Mouse (Mus musculus): Measurements from ENCODE around the gene Stub1. TPM values are rescaled to one million over a fixed set of nuclear protein-coding genes. Genes with fewer than 3 reads are reported as not detected.
"Not testable (repeated sequence)": the region's sequence is repeated elsewhere in the genome, so short reads cannot be mapped to it uniquely, and the experiment has no call there.

Stub1 gene
- polyA plus RNA-seq, 1 experiment from 2014 or later: 346 TPM

DNA sequence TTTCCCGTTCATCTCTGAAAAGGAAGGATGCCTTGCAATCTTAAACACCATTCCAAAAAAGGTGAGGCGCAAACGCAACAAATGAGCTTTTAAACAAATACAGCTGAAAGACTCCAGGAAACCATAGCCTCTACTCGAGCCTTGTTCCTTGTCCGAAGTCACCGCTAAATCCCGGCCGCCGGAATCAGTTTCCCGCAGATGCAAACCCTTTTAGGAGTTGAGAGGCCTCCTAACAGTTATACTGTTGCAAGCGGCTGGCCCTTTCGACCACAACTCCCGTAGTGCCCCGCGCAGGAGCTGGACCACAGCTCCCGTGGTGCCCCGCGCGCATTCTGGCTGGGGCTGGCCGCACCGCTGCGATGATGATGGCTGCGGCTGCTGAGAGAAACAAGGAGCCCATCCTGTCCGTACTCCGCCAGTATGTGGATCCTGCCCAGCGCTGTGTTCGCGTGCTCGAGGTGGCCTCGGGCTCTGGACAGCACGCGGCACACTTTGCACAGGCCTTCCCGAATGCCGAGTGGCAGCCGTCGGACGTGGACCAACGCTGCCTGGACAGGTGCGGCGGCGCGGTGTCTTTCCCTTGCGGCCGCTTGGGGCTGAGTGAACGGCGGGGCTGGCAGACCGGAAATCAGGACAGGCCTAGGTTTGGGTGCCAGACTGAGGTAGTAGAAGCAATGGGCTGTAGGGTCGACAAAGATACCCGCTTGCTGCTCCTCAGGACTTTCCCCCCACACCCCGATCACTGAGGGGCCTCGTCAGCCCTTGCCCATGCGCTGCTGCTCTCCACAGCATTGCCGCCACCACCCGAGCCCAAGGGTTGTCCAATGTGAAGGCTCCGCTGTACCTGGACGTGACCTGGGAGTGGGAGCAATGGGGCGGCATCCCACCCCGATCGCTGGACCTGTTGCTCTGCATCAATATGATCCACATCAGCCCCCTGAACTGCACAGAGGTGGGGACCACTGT is 42.2 kb upstream of the Stub1 start:
- peak; percentile 90 for ATAC-seq (ENCODE audit: insufficient number of reproducible peaks, low FRiP score, low TSS enrichment, low read depth)
- H3K4me2 ChIP-seq: peak overlapping the region; percentile 81
- peaks cover 18% of the 10 kb centered on the region for H3K36me3 ChIP-seq
- peaks cover 34% of the 10 kb centered on the region for H3K4me1 ChIP-seq
- H3K4me3 ChIP-seq: peak overlapping the region; percentile 81
- peak overlapping the region; percentile 79 for H3K9ac ChIP-seq
- WGBS: under 1% methylated on average over 59 of the region's 59 CpGs
- no peaks in the 10 kb centered on the region for H3K27me3 ChIP-seq
- H3K9me3 ChIP-seq: no peaks in the 10 kb centered on the region
- peak overlapping the region; percentile 94 for H3K27ac ChIP-seq

DNA sequence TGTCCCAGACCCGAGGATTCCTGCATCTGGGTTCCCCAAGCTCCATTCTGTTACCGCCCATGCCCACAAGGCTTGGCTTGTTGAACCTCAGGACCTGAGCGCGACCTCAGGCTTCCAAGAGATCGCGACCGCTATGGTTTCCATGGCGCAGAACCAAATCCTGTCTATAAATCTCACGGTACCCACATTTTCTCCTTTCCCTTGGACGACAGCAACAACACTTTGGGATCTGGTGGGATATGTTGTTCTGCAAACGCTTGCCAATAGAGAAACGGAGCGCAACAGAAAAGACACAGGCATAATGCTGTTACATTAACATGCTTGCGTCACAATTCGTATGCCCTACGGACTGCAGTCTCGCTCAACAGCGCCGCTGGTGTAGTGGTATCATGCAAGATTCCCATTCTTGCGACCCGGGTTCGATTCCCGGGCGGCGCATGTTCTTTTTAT is 41.5 kb upstream of the Stub1 start, which contains the start of gene Mettl26:
Gene Mettl26, plus strand, starts transcription at position 354 of the 450 bp plus-strand sequence.
- Histone ChIP-seq H3K4me2 (peak within 1 kb of the TSS; percentile 81), H3K9ac (peak within 1 kb of the TSS; percentile 79), H3K27ac (peak within 1 kb of the TSS; percentile 94), H3K36me3 (peaks cover 18% of the 10 kb centered on the region), H3K4me1 (peaks cover 27% of the 10 kb centered on the region), H3K4me3 (peak within 1 kb of the TSS; percentile 81), H3K27me3 (no peaks in the 10 kb centered on the region), H3K9me3 (no peaks in the 10 kb centered on the region)
- peak; percentile 77 for ATAC-seq (ENCODE audit: insufficient number of reproducible peaks, low FRiP score, low TSS enrichment, low read depth)
- under 1% methylated on average over 25 of the region's 25 CpGs for WGBS

DNA sequence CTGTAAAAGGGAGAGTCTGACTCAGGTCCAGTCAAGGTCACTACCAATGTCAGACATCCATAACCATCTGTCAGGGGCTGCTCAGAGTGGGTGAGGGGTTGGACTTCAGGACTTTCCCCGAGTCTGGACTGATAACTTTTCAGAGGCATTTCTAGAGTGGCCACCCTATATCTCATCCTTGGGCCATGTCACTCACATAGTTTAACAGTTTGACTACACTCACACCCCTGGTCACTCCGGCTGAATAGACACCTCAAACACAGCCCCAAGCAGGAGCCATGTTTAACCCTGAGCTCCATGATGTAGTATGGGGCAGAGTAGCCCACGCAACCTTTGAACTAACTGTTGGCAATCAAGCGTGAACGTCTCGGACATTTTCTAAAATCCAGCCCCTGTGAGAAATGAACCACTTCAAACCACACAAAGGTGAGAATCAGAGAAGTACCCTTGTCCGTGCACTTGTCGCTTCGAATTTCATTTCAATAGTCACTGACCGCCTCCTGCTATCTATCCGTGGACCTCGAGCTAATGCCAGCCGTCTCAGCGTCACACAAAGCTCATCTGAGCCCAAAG is 41.0 kb upstream of the Stub1 start:
- Histone ChIP-seq H3K4me3 (peak overlapping the region; percentile 81), H3K27ac (peak overlapping the region; percentile 94), H3K4me2 (peak overlapping the region; percentile 81), H3K36me3 (peaks cover 16% of the 10 kb centered on the region), H3K9ac (peak overlapping the region; percentile 79), H3K27me3 (no peaks in the 10 kb centered on the region), H3K9me3 (no peaks in the 10 kb centered on the region), H3K4me1 (peaks cover 24% of the 10 kb centered on the region)
- 6% methylated on average over 14 of the region's 14 CpGs for WGBS
- ATAC-seq (ENCODE audit: insufficient number of reproducible peaks, low FRiP score, low TSS enrichment, low read depth): no peak

DNA sequence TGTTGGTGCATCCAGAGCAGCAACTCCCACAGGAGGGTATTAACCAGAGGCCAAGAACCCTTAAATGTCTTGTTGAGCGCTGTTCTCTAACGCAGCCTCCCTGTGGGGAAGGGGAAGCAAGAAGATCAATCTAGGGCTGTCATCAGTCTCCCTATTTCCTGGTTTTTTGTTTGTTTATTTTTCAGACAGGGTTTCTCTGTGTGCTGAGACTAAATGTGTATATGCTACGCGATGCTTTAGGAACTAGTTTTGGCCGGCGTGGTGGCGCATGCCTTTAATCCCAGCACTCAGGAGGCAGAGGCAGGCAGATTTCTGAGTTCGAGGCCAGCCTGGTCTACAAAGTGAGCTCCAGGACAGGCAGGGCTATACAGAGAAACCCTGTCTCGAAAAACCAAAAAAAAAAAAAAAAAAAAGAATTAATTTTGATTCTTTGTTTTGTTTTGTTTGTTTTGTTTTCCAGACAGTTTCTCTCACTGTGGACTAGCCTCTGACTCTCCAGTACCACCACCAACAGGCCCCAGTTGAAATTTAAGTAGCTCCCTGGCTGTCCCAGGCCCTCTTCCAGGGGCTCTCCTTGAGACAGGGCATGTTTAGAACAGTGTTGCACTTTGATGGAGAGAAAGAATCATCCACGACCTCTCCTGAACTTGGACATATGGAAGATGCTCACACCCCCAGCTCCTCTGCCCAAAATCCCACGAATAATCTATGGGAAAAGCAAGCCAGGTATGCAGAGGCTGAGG is 40.4 kb upstream of the Stub1 start:
- Histone ChIP-seq H3K9me3 (no peaks in the 10 kb centered on the region), H3K4me1 (peaks cover 30% of the 10 kb centered on the region), H3K36me3 (peaks cover 10% of the 10 kb centered on the region), H3K4me3 (peak overlapping the region; percentile 81; the same call in 1 of the 2 replicates), H3K9ac (no peak overlapping the region), H3K27ac (0 out of 2 replicates have a peak overlapping the region, but pooled peaks have one; percentile 94), H3K27me3 (no peaks in the 10 kb centered on the region), H3K4me2 (peak overlapping the region; percentile 81)
- no peak for ATAC-seq (ENCODE audit: insufficient number of reproducible peaks, low FRiP score, low TSS enrichment, low read depth)
- WGBS: 79% methylated on average over 11 of the region's 11 CpGs

DNA sequence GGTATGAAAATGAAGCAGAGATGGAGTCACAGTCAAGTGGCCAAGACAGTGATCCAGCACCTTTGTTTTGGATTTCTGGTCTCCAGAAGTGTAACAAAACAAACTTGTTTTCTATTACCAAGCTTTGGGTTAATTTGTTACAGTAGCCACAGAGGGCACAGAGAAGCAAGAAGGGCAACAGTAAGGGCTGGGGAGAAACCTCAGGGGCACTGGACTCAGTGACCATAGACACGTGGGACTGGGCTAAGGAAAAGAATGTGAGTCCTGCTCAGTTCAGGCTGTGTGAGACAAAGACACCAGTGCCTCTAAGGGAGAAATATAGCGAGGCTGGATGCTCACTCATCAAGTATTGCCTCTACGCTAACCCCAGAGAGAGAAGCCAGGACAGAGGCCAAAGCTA is 39.5 kb upstream of the Stub1 start:
- no peak for ATAC-seq (ENCODE audit: insufficient number of reproducible peaks, low FRiP score, low TSS enrichment, low read depth)
- H3K9me3 ChIP-seq: no peaks in the 10 kb centered on the region
- H3K4me1 ChIP-seq: peaks cover 36% of the 10 kb centered on the region
- no peaks in the 10 kb centered on the region for H3K27me3 ChIP-seq
- H3K4me2 ChIP-seq: no peak overlapping the region
- peaks cover under 1% of the 10 kb centered on the region for H3K36me3 ChIP-seq
- WGBS: 78% methylated on average over 3 of the region's 3 CpGs
- no peak overlapping the region for H3K27ac ChIP-seq
- no peak overlapping the region for H3K4me3 ChIP-seq
- H3K9ac ChIP-seq: no peak overlapping the region

DNA sequence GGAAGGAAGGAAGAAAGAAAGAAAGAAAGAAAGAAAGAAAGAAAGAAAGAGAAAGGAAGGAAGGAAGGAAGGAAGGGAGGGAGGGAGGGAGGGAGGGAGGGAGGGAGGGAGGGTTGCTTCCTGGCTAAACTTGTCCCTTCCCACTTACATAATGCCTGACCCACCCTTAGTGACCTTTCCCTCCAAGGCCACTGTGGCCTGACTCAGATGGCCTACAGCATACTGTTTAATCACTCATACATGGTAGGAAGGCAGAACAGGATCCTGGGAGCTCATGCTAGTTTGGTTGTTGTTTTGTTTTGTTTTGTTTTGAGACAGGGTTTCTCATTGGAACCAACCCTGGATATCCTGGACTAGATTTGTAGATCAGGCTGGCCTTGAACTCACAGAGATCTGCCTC is 38.4 kb upstream of the Stub1 start:
- H3K9me3 ChIP-seq; H3K36me3 ChIP-seq; H3K9ac ChIP-seq; H3K4me3 ChIP-seq; H3K4me2 ChIP-seq; H3K27me3 ChIP-seq; H3K27ac ChIP-seq; ATAC-seq (ENCODE audit: insufficient number of reproducible peaks, low FRiP score, low TSS enrichment, low read depth): not testable (repeated sequence)
- H3K4me1 ChIP-seq: peaks cover 34% of the 10 kb centered on the region

DNA sequence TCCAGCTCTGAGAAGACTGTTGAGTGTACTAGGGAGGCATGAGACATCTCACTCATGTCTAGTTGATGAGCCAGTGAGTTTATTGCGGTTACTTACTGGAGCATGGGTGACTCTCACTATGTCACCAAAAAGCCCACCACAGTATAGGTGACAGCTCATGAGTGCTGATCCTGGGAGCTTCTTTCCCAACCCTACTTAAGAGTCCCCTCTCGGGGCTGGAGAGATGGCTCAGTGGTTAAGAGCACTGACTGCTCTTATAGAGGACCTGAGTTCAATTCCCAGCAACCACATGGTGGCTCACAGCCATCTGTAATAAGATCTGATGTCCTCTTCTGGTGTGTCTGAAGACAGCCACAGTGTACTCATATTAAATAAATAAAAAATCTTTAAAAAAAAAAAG is 36.8 kb upstream of the Stub1 start:
- no peak for ATAC-seq (ENCODE audit: insufficient number of reproducible peaks, low FRiP score, low TSS enrichment, low read depth)
- no peaks in the 10 kb centered on the region for H3K27me3 ChIP-seq
- H3K9ac ChIP-seq: no peak overlapping the region
- H3K27ac ChIP-seq: no peak overlapping the region
- peaks cover 25% of the 10 kb centered on the region for H3K4me1 ChIP-seq
- no peak overlapping the region for H3K4me2 ChIP-seq
- no peak overlapping the region for H3K4me3 ChIP-seq
- no peaks in the 10 kb centered on the region for H3K9me3 ChIP-seq
- H3K36me3 ChIP-seq: no peaks in the 10 kb centered on the region
- 85% methylated on average over 2 of the region's 2 CpGs for WGBS

DNA sequence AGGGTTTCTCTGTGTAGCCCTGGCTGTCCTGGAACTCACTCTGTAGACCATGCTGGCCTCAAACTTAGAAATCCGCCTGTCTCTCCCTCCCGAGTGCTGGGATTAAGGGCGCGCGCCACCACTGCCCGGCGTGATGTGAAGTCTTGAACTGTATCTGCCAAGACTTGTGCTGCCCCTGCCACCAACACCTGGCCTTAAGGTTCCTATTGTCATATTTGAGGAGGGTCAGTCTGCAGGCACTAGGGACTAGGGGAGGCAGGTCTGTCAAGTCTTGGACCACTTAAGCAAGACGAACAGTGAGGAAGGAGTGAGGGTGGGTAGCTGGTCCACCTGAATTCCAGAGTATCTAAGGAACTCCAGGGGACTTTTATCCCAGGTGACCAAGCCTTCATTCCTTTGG is 36.3 kb upstream of the Stub1 start:
- ATAC-seq (ENCODE audit: insufficient number of reproducible peaks, low FRiP score, low TSS enrichment, low read depth): no peak
- H3K9me3 ChIP-seq: no peaks in the 10 kb centered on the region
- WGBS: 89% methylated on average over 8 of the region's 8 CpGs

DNA sequence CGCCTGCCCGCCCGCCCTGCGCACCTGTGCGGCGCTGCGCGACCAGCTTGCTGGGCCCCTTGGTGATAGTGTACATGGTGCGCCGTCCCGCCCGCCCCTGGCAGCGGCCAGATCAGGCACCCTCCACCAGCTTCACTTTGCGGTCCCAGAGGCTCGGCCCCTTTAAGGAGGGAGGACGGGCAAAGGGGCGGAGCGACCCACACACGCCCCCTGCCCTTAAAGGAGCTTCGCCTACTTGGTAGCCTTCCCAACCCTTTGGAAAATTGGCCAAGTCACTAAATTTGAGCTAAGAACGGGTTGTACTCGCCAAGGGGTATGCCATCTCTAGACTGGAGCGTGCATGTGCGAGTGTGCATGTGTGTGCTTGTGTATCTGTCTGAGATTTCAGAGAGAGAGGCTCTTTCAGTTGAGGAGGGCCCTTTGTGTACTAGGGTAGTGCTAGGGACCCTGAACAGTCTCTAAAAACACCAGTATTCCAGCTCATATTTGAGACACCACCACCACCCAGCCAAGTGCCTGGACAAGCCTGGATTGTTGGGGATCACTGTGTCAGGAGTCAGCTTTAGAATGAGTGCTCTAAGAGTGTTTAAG is 35.5 kb upstream of the Stub1 start, which contains the start of gene Mcrip2:
Gene Mcrip2, minus strand, starts transcription at position 164 of the 591 bp plus-strand sequence.
- WGBS: 1% methylated on average over 24 of the region's 24 CpGs
- no peaks in the 10 kb centered on the region for H3K27me3 ChIP-seq
- H3K36me3 ChIP-seq: no peaks in the 10 kb centered on the region
- H3K27ac ChIP-seq: peak within 1 kb of the TSS; percentile 76
- H3K4me2 ChIP-seq: peak within 1 kb of the TSS; percentile 99
- peak within 1 kb of the TSS; percentile 87 for H3K4me3 ChIP-seq
- peaks cover 17% of the 10 kb centered on the region for H3K4me1 ChIP-seq
- ATAC-seq (ENCODE audit: insufficient number of reproducible peaks, low FRiP score, low TSS enrichment, low read depth): peak; percentile 77
- no peaks in the 10 kb centered on the region for H3K9me3 ChIP-seq
- H3K9ac ChIP-seq: peak within 1 kb of the TSS; percentile 57

More for the DNA sequence above, 36.3 kb upstream of the Stub1 start:
- H3K9ac ChIP-seq: no peak overlapping the region
- H3K36me3 ChIP-seq: no peaks in the 10 kb centered on the region
- no peaks in the 10 kb centered on the region for H3K27me3 ChIP-seq
- H3K4me2 ChIP-seq: no peak overlapping the region
- H3K4me1 ChIP-seq: peaks cover 23% of the 10 kb centered on the region
- H3K4me3 ChIP-seq: no peak overlapping the region
- no peak overlapping the region for H3K27ac ChIP-seq

DNA sequence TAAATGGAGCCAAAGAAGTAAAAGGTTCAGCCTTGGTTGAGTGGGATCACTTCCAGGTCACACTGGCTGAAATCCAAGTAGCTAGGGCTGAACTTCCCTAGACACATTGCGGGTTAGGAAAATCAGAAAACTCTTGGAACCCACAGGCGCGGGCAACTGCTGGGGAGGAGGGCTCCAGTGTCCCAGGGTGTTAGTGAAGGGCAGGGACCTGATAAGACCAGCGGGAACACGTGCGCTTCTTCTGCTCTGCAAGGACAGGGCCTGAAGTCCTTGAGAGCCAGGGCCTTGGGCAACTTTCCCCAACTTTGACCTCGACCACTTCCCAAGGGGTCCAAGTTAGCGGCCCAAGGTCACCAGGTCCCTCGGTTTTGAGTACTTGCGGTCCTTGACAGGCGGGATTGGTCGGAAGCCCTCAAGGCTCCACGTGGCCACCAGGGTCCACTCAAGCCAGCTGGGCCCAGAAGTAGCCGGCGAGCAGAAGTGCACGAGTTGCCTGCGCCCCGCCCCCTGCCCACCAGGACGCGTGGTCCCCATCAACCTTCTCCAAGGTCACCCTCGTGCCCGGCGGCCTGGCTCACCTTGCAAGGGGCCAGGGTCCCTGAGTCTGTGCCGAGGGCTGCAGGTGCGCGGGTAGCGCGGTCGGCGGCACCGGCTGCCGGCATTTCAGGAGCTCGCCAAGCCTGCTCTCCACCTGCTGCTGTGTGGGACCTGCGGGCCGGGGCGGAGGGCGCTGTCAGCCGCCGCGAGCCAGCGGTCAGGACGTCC is 34.8 kb upstream of the Stub1 start:
- H3K27ac ChIP-seq: peak overlapping the region; percentile 76; the same call in 1 of the 2 replicates

DNA sequence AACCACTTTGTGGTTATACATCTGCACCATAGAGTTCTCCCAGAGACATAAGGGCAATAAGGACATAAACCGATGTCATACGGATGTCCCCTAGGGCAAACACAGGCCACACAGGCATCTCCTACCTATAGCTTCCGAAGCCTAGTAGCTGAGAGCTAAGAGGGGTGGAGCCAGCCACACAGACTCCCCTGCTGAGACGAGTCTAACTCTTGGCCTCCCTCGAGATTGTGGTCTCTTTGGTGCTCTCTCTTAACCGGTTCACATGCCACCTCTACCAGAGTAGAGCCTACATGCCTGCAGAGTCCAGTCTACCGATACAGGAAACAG is 34.3 kb upstream of the Stub1 start:
- Histone ChIP-seq H3K4me1 (peaks cover 17% of the 10 kb centered on the region), H3K9ac (no peak overlapping the region), H3K27ac (no peak overlapping the region), H3K4me2 (peak overlapping the region; percentile 99), H3K4me3 (peak overlapping the region; percentile 87), H3K27me3 (no peaks in the 10 kb centered on the region), H3K9me3 (no peaks in the 10 kb centered on the region), H3K36me3 (no peaks in the 10 kb centered on the region)
- no peak for ATAC-seq (ENCODE audit: insufficient number of reproducible peaks, low FRiP score, low TSS enrichment, low read depth)
- WGBS: 12% methylated on average over 7 of the region's 7 CpGs

More for the DNA sequence above, 34.8 kb upstream of the Stub1 start:
- peak overlapping the region; percentile 87 for H3K4me3 ChIP-seq
- H3K9ac ChIP-seq: peak overlapping the region; percentile 57
- H3K27me3 ChIP-seq: no peaks in the 10 kb centered on the region
- 1% methylated on average over 42 of the region's 42 CpGs for WGBS
- no peaks in the 10 kb centered on the region for H3K9me3 ChIP-seq
- peak overlapping the region; percentile 99 for H3K4me2 ChIP-seq
- H3K36me3 ChIP-seq: no peaks in the 10 kb centered on the region
- ATAC-seq (ENCODE audit: insufficient number of reproducible peaks, low FRiP score, low TSS enrichment, low read depth): peak; percentile 26; the same call in 1 of the 2 replicates
- peaks cover 17% of the 10 kb centered on the region for H3K4me1 ChIP-seq

Data from limb, embryonic 15.5 days (tissue).